Mouse (Mus musculus) liver, embryonic 12.5 days (tissue): ENCODE results near the gene Sptbn4. TPM values are rescaled to one million over a fixed set of nuclear protein-coding genes. Genes with fewer than 3 reads are reported as not detected.

Experiments used
- ATAC-seq: fragments of 200-750 bp; cut with Nextera tagmentation; 2 replicates; pipeline ENCODE4 v1.8.0; 2017; ENCODE audit warnings: moderate number of reproducible peaks, mild to moderate bottlenecking, moderate library complexity
- H3K27ac ChIP-seq: fragments of 300-500 bp; sonication (generic); 2 replicates; pipeline ENCODE4 v1.5.1; 2016; ENCODE audit warnings: mild to moderate bottlenecking
- H3K27me3 ChIP-seq: fragments of 300-500 bp; sonication (generic); replicated peaks from 2 replicates; pipeline ENCODE4 v1.6.1; 2016; ENCODE audit warnings: mild to moderate bottlenecking, moderate library complexity
- H3K36me3 ChIP-seq: fragments of 300-500 bp; sonication (generic); 2 replicates; pipeline ENCODE4 v1.6.1; 2016; ENCODE audit warnings: mild to moderate bottlenecking, moderate library complexity
- H3K4me1 ChIP-seq: fragments of 300-500 bp; sonication (generic); 2 replicates; pipeline ENCODE4 v1.6.1; 2016
- H3K4me2 ChIP-seq: fragments of 300-500 bp; sonication (generic); 2 replicates; pipeline ENCODE4 v1.6.1; 2016; ENCODE audit warnings: mild to moderate bottlenecking, moderate library complexity
- H3K4me3 ChIP-seq: fragments of 300-500 bp; sonication (generic); 2 replicates; pipeline ENCODE4 v1.5.1; 2016; ENCODE audit warnings: mild to moderate bottlenecking, moderate library complexity
- H3K9ac ChIP-seq: fragments of 300-500 bp; sonication (generic); 2 replicates; pipeline ENCODE4 v1.6.1; 2016; ENCODE audit warnings: mild to moderate bottlenecking, moderate library complexity
- H3K9me3 ChIP-seq: fragments of 300-500 bp; sonication (generic); replicated peaks from 2 replicates; pipeline ENCODE4 v1.6.1; 2016; ENCODE audit warnings: mild to moderate bottlenecking, moderate library complexity
- WGBS: fragments of 180-500 bp; shearing (Covaris S2); methylation state at CpG from one replicate; pipeline ENCODE4 v1.1.7; 2016; ENCODE audit not compliant: insufficient replicate concordance; 5-methylcytosine and 5-hydroxymethylcytosine counted together
- polyA plus RNA-seq: library from polyadenylated mRNA; unstranded; fragments of >200 nt; fragmentation: Nextera tagmentation; extraction: Ambion mirVana; gene quantifications from 2 replicates; pipeline ENCODE4 v1.2.1, GENCODE M21; 2016

The Sptbn4 gene
- polyA plus RNA-seq, 1 experiment from 2014 or later: 0.12 TPM

DNA sequence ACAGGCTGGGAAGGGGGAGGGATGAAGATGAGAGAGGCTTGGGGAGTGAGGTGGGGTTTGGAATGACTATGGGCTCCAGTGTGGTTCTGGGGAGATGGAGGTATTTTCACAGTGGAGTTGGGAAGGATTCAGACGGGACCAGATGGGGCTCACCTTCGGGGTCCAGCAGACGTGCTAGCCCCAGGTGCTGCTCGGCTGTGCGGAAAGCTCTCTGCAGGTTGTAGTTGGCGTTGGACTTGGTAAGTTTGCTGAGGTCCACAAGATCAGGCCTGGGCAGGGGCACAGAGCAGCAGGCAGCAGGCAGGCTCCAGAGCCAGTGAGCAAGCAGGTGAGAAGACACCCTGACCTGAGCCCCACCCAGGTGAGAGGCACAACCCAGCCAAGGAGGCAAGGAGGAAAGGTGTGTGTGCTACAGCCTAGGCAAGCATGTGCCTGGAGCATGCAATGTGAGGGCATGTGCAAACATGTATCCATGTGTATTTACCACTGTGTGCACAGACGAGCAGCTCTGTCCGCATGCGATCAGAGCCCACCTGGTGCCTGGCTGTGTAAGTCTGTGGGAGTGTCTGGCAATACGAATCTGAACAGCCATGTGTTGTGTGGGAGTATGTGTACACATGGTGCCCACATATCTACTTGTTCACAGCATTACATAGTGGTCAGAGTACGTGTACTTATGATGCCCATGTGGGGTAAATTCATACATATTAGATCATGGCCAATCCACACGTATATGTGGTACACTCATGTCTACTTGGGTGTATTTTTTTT, 23.7 kb downstream of the Sptbn4 start:
- H3K4me1 ChIP-seq: no peaks in the 10 kb centered on the region
- H3K9me3 ChIP-seq: no peaks in the 10 kb centered on the region
- no peak overlapping the region for H3K4me2 ChIP-seq
- no peak for ATAC-seq
- H3K4me3 ChIP-seq: no peak overlapping the region
- H3K27me3 ChIP-seq: peaks cover 37% of the 10 kb centered on the region
- WGBS: 72% methylated on average over 12 of the region's 12 CpGs
- H3K9ac ChIP-seq: no peak overlapping the region
- H3K36me3 ChIP-seq: no peaks in the 10 kb centered on the region
- no peak overlapping the region for H3K27ac ChIP-seq

DNA sequence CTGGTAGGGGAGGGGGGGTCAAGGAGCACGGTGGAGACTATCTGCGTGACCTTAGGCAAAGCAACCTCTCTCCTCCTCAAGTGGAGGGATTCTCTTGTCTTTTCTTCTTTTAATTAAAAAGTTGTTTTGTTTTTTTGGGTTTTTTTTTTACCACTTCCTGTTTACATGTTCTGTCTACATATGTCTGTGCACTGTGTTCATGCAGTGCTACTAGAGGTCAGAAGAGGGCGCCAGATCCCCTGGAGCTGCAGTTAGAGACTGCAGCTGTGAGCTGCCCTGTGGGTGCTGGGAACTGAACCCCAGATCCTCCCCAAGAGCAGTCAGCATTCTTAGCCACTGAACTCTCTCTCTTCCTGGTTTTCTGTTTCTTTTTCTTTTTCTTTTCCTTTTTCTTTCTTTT, 28.4 kb downstream of the Sptbn4 start:
- no peaks in the 10 kb centered on the region for H3K36me3 ChIP-seq
- 61% methylated on average over 3 of the region's 3 CpGs for WGBS

DNA sequence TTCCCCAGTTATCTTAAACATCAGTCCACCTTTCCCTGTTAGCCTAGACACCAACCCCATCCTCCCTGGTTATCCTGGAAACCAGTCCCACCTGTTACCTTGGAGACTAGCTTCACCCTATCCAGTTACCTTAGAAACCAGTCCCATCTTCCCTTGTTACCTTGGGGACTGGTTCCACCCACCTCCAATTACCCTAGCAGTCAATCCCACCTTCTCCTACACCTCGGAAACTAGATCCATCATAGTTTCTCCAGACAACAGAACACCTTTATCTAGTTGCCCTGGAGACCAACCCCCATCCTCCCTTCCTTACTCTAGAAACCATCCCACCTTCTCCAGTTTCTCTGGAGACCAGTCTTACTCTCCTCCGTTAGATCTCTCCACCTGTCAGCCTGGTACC, 30.3 kb downstream of the Sptbn4 start:
- WGBS: 47% methylated on average over 2 of the region's 2 CpGs
- Histone ChIP-seq H3K9me3 (no peaks in the 10 kb centered on the region), H3K4me2 (no peak overlapping the region), H3K27me3 (peaks cover 47% of the 10 kb centered on the region), H3K36me3 (no peaks in the 10 kb centered on the region), H3K27ac (no peak overlapping the region), H3K9ac (no peak overlapping the region), H3K4me3 (no peak overlapping the region), H3K4me1 (no peaks in the 10 kb centered on the region)
- ATAC-seq: no peak

More for the DNA sequence above, 28.4 kb downstream of the Sptbn4 start:
- no peak for ATAC-seq
- no peaks in the 10 kb centered on the region for H3K4me1 ChIP-seq
- H3K4me2 ChIP-seq: no peak overlapping the region
- H3K27ac ChIP-seq: no peak overlapping the region
- no peak overlapping the region for H3K9ac ChIP-seq
- H3K27me3 ChIP-seq: peaks cover 34% of the 10 kb centered on the region
- H3K9me3 ChIP-seq: no peaks in the 10 kb centered on the region
- no peak overlapping the region for H3K4me3 ChIP-seq

DNA sequence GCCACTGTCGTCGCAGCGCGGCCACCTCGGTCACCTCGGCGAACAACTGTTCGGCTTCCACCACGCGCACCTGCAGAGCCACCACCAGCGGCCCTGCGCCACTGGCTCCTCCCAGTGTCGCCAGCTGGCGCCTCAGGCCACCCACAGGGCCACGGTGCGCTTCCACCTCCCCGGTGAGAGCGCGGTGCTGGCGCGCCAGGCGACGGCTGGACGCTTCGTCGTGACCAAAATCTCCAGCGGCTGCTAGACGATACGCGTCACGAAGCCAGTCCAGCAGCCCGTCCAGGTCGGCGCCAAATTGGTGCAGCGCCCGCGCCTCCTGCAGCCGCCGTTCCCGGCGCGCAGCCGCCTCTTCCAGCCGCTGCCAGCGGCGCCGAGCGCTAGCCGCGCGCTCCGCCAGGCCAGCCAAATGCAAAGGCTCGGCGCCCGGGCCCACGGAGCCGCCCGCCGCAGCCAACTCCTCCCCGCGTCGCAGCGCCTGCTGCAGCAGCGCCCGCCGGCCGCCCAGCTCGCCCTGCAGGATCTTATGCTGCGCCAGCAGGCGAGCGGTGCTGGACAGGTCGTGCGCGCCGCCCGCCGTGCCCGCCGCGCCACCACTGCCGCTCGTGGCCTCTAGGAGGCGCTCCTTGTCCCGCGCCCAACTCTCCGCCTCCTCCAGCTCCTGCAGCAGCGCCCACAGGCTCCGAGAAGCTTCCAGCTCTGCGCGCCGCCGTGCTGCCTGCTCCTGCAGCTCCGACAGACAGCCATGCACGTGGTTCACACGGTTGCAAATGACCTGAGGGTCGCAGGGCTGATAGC, 38.9 kb downstream of the Sptbn4 start:
- Histone ChIP-seq H3K9me3 (no peaks in the 10 kb centered on the region; the same call in 1 of the 2 replicates), H3K27me3 (peaks cover 95% of the 10 kb centered on the region), H3K4me1 (peaks cover 17% of the 10 kb centered on the region), H3K9ac (no peak overlapping the region), H3K27ac (no peak overlapping the region), H3K36me3 (no peaks in the 10 kb centered on the region), H3K4me3 (peak overlapping the region; percentile 44), H3K4me2 (peak overlapping the region; percentile 68)
- WGBS: 2% methylated on average over 92 of the region's 96 CpGs
- peak; percentile 52 for ATAC-seq

DNA sequence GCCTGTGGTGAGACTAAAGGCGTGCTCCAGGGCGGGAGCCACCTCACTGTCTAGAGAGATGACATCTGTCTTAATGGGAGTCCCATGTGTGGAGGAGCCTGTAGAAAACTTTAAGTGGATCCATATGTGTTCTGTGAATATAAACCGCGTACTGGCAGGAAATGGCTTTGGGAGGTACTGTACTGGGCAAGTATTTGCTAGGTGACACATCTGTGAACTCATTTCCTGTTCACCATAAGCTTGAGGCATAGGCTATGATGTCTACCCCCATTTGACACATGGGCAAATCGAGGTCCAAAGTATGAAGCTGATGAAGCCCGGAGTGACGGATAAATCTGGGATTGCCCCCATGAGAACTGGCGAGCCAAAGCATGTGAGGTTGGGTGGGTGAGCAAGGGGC, 39.7 kb downstream of the Sptbn4 start:
- ATAC-seq: no peak

DNA sequence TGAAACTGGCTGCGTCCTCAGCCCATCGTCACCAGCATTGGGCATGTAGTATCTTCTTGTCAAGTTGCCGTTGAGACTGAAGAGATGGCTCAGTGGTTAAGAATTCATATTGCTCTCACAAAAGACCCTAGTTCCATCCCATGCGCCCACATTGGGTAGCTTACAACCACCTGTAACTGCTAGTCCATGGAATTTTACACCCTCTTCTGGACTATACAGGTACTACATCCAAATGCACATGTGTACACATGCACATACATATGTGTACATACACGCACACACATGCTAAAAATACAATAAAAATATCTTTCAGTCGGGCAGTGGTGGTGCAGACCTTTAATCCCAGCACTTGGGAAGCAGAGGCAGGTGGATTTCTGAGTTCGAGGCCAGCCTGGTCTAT, 41.0 kb downstream of the Sptbn4 start:
- Histone ChIP-seq H3K4me3 (no peak overlapping the region), H3K4me1 (peaks cover 17% of the 10 kb centered on the region), H3K27me3 (peaks cover 100% of the 10 kb centered on the region), H3K9me3 (no peaks in the 10 kb centered on the region; the same call in 1 of the 2 replicates), H3K9ac (no peak overlapping the region), H3K27ac (no peak overlapping the region), H3K4me2 (no peak overlapping the region), H3K36me3 (no peaks in the 10 kb centered on the region)
- no peak for ATAC-seq
- 70% methylated on average over 7 of the region's 7 CpGs for WGBS

More for the DNA sequence above, 39.7 kb downstream of the Sptbn4 start:
- no peaks in the 10 kb centered on the region for H3K36me3 ChIP-seq
- H3K4me1 ChIP-seq: peaks cover 17% of the 10 kb centered on the region
- 47% methylated on average over 8 of the region's 8 CpGs for WGBS
- H3K27me3 ChIP-seq: peaks cover 96% of the 10 kb centered on the region
- no peaks in the 10 kb centered on the region; the same call in 1 of the 2 replicates for H3K9me3 ChIP-seq
- H3K4me3 ChIP-seq: no peak overlapping the region; the same call in 1 of the 2 replicates
- no peak overlapping the region for H3K27ac ChIP-seq
- no peak overlapping the region for H3K9ac ChIP-seq
- H3K4me2 ChIP-seq: peak overlapping the region; percentile 68

DNA sequence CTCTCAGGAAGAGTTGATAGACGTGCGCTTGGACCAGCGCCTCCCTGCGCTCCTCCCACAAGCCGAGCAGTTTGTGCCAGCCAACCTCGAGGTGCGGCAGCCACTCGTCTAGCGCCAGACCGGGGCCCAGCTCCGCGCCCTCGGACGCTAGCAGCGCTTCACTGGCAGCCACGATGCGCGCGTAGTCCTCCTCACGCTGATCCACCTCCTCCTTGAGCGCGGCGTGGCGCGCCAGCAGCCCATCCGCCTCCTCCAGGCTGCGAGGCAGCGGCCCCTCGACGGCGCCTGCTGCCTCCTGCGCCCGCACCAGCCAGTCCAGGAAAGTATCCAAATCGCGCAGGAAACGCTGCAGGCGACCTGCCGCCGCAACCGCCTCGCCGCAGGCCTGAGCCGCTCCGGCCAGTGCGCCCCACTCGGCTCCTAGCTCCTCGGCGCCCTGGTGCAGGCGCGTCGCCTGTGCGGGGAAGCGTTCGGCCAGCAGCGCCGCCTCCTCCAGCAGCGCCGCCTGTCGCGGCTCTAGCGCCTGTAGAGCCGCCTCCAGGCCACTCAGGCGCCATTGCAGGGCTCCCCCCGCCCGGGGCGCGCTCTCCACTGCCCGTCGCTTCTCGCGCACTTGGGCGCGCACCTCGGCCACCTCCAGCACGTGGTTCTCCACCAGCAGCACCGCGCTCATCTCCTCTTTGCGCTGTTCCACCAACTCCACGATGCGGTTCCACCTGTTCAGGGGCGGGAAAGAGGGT, 43.1 kb downstream of the Sptbn4 start:
- Histone ChIP-seq H3K27ac (no peak overlapping the region), H3K4me2 (peak overlapping the region; percentile 38), H3K36me3 (no peaks in the 10 kb centered on the region), H3K4me3 (peak overlapping the region; percentile 13), H3K4me1 (peaks cover 17% of the 10 kb centered on the region), H3K9me3 (no peaks in the 10 kb centered on the region; the same call in 1 of the 2 replicates), H3K27me3 (peaks cover 98% of the 10 kb centered on the region), H3K9ac (no peak overlapping the region)
- no peak for ATAC-seq
- 7% methylated on average over 81 of the region's 81 CpGs for WGBS

DNA sequence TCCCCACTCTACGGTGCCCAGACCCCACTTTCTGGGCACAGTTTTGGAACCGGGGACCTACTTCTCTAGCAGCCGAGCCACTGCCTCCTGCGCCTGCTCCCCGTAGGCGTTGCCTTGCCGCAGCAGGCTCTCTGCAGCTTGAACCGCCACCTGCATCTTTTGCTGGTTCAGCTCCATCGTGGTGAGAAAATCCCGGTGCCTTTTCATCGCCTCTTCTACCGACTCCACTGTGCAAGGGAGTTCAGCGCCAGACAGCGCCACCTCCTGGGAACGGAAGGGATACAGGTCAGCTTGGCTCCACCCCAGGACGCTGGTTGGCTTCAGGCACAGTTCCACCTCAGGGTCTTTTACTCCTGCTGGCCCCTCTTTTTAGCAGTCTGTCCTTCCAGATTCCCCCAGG, 44.8 kb downstream of the Sptbn4 start:
- no peak overlapping the region for H3K4me2 ChIP-seq
- H3K36me3 ChIP-seq: no peaks in the 10 kb centered on the region
- no peak overlapping the region for H3K9ac ChIP-seq
- ATAC-seq: no peak
- peaks cover 7% of the 10 kb centered on the region; the same call in 1 of the 2 replicates for H3K4me1 ChIP-seq
- no peak overlapping the region for H3K27ac ChIP-seq
- peaks cover 98% of the 10 kb centered on the region for H3K27me3 ChIP-seq
- no peaks in the 10 kb centered on the region; the same call in 1 of the 2 replicates for H3K9me3 ChIP-seq
- H3K4me3 ChIP-seq: no peak overlapping the region
- 13% methylated on average over 16 of the region's 16 CpGs for WGBS

DNA sequence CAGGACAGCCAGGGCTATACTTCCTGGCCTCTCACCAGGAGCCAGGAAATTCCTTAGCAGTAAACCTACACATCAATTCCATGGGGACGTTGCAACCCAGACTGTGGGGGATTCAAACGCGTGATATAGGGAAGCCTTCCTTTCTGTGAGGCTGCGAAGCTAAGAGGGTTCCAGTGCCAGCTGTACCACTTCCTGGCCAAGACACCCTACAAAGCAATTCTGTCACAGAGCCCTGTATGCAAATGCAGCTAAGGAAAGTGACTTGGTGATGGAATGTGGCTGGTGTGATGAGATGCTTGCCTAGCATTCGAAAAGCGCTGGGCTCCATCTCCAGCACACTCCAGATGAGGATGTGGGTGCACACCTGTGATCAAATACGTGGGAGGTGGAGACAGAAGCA, 46.9 kb downstream of the Sptbn4 start:
- ATAC-seq: no peak
- H3K9ac ChIP-seq: no peak overlapping the region
- 61% methylated on average over 7 of the region's 7 CpGs for WGBS
- H3K4me2 ChIP-seq: no peak overlapping the region
- no peak overlapping the region for H3K27ac ChIP-seq
- no peaks in the 10 kb centered on the region for H3K36me3 ChIP-seq
- peaks cover 98% of the 10 kb centered on the region for H3K27me3 ChIP-seq
- H3K9me3 ChIP-seq: no peaks in the 10 kb centered on the region; the same call in 1 of the 2 replicates
- H3K4me1 ChIP-seq: peaks cover 14% of the 10 kb centered on the region
- no peak overlapping the region for H3K4me3 ChIP-seq

DNA sequence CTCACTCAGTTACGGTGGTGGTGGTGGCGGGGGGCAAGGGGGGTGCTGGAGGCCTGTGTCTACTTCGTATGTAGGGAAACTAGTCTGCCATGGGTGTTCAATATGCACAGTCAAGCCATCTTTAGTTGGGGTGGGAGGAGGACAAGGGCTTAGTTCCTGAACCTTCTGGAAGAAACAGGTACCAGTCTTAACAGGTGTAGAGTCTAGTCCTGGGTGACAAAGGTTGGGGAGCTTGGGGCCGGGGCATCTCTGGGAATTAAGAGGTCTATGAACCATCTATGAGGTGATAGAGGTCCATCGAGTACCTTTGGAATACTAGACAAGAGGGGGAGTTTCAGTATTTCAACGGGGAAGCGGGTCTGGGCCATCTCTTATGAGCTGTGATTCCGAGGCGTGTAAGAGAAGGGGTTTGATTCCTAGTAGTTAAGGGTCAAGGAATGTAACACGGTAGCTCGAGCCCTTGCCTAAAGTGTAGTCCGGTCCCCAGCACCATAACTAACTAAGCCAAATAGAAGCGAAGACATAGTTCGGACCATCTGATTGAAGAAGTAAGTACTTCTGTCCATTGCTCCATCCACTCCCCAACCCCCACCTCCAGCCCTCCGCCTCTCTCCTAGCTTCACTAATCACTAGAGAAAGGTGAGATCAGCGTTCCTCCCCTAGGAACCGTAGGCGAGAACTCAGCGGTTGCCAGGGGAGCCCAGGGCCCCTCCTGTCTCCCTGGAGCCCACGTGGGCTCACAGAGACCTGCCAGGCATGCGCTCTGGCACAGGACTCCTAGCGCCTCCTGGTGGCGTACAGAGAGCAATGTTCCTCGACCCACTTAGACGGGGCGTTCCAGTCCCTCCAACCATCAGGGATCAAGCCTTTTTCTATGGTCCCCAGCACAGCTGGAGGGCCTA, 50.2 kb downstream of the Sptbn4 start:
- no peak overlapping the region for H3K4me2 ChIP-seq
- H3K27ac ChIP-seq: no peak overlapping the region
- peaks cover 97% of the 10 kb centered on the region for H3K27me3 ChIP-seq
- 17% methylated on average over 26 of the region's 26 CpGs for WGBS
- no peak overlapping the region for H3K4me3 ChIP-seq
- H3K9me3 ChIP-seq: no peaks in the 10 kb centered on the region
- H3K4me1 ChIP-seq: peaks cover 7% of the 10 kb centered on the region
- ATAC-seq: 0 out of 2 replicates have a peak, but pooled peaks have one; percentile 44
- no peaks in the 10 kb centered on the region for H3K36me3 ChIP-seq
- H3K9ac ChIP-seq: no peak overlapping the region
